Mouse (Mus musculus) frontal cortex, postnatal 36 days (tissue): Measurements from ENCODE around the gene Hsd17b13.
A peak's percentile ranks its signal among the peaks of the same experiment; 100 is the strongest.

ENCODE experiments used
- DNase-seq, 2 experiments: peaks; one replicate each; pipeline ENCODE4 v3.0.0; 2022; ENCODE audit warnings: low spot score in 2 of 2

Gene Hsd17b13

DNA sequence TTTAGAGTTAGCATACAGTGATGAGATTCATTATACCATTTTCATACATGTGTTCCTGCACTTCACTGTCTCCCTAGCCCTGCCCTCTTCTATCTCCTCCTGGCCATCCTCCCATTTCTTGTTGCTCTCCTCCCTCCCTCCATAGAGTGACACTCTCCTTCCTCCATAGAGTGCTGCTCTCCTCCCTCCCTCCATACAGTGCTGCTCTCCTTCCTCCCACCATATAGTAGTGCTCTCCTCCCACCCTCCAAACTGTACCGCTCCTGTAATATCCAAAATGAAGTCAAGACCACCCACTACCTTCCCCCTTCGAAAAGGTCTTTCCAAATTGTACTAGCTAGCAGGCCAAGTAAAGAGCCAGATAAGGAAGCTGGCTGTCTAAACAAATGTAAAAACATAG is 53.5 kb downstream of the Hsd17b13 start:
- no peak for DNase-seq

DNA sequence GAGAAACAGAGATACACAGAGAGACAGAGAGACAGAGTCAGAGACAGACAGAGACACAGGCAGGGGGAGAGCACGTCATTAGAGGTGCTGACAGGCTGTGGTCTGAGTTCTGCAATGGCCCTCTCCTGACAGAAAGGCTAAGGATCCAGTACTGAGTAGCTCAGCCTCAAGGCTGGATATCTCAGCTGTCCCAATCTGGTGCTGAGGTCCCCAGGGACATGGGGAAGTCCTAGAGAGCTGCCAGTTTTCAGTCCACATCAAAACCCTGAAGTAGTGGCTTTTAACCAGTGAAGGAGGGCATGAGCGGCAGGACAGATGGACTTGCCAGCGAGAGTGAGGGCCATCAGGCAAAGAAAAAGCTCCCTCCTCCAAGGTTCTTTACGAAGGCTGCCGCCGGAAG is 54.1 kb downstream of the Hsd17b13 start:
- no peak for DNase-seq

DNA sequence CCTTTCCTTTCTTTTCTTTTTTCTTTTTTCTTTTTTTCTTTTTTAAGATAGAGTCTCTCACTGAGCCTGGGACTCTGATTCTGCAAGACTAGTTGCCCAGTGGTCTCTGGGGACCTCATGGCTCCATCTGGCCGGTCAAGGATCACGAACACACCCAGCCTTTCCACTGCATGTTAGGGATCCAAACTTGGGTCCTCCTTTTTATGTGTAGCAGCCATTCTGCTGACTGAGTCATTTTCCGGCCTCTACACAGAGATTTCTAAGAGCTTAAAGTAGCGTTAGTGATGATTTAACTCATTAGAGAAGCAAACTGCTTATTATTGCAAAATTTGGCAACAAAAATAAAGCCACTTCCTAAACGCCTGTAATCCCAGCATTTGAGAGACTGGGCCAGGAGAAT is 54.8 kb downstream of the Hsd17b13 start:
- DNase-seq, result no peak

DNA sequence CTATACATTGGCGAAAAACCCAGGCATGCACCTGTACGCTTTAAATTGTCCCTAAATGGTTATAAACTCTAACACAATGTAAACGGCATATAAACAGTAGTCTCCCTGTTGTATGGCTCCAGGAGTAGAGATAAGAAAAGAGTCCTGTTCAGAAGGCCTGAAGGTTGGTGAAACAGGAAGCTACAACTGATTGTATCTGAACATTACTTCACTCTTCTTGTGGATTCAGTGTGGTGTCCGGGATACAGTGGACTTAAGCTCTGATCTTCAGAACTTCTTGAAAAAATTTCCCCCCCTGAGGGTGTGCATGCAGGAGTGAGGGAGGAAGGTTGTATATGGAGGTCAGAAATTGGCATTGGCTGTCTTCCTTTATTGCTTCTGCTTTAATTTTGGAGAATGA is 57.7 kb downstream of the Hsd17b13 start:
- no peak for DNase-seq

DNA sequence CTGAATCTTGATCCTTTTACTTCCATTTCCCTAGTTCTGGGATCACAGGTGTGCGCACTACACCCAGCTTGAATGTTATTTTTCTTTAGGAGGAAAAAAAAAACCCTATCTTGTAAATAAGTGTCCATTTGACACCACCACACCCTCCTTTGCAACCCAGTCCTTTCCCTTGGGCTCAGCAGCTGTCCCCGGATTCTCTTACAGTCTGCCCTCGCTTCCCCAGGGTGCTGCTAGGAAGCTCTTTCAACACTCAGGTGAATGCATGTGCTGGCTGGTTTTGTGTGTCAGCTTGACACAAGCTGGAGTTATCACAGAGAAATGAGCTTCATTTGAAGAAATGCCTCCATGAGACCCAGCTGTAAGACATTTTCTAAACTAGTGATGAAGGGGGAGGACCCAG is 59.0 kb downstream of the Hsd17b13 start:
- no peak for DNase-seq

DNA sequence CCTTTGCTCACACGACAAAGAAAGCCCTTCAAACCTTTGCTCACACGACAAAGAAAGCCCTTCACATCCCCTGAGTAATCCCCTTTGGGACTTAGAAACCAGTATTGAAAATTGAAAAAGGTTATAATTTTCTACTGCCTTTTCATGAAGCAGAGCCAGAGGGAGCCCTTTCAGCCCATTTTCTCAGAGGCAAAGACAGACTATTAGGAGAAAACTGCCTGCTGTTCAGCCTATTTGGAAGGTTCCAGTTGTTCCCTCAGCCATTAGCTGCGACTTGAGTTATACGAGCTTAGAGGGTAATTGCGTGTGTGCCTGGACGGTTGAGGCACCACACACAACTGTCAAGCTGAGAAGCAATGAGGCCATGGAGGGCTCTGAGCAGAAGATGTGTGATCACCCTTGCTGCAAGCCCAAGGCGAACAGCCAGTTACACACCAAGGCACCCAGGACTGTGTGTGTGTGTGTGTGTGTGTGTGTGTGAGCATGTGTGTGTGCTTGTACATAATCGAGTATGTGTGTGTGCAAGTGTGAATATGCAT is 59.8 kb downstream of the Hsd17b13 start:
- no peak for DNase-seq

DNA sequence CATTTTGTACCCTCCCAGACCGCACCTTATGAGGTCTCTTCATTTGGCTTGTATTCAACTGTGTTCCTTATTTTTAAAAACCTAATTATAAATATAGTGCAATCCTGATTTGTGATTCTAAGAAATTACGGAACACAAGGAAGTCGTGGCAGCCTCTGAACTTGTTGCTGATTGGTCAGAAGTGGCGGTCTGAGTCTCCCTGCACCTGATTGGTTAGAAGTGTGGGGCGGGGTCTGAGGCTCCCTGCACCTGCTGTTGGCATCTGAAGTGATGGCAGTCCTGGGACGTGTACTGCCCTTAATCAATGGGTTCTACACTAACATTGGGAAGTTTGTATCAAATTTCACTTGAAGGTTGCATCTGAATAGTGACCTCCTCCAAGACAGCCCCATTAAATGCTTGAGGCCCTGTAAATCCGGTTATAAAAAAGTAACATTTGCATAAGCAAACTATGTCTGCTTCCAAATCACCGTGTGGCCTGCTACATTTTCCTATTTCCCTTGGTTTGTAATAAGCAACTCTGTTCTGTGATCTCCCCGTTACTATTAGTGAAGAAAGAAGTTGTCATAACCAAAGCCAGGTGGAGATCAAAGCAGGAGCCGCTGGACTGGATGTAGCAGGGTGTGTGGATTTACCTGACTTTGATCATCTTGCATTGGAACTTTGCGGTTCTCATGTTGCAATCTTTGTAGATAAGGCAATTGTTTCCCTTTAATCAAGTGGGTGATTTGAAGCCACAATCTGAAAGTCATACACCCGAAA is 60.4 kb downstream of the Hsd17b13 start:
- no peak for DNase-seq

DNA sequence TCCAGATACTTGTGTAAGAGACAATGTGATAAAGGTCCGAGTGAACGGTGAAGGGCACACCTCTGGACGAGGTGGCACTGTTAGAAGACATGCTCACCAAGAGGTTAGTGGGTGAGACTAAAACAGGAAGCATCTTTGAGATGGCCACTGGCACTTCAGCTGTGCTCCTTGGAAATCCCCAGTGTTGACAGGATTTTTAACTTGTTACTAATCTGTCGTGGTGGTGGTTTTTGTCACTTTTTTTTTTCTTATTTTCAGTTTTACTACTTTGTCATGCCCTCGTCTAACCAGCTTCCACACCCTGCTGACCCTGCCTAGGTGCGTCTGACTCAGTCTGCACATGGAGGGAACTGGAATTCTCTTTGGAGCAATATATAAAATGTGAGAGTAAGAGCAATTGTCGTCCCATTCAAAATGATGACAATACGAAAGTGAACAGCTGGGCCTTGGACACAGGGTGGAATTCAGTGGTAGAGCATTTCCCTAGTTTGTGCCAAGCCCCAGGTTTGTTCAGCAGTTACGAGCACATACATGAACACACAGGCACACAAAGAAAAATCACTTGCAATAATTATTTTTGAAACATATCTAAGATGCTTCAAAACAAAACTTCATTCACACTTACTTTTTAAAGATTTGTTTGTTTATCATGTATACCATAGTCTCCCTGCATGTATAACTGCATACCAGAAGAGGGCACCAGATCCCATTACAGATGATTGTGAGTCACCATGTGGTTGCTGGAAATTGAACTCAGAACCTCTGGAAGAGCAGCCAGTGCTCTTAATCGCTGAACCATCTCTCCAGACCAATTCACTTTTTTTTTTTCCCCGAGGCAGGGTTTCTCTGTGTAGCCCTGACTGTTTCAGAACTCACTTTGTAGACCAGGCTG is 62.6 kb downstream of the Hsd17b13 start:
- DNase-seq, result no peak

DNA sequence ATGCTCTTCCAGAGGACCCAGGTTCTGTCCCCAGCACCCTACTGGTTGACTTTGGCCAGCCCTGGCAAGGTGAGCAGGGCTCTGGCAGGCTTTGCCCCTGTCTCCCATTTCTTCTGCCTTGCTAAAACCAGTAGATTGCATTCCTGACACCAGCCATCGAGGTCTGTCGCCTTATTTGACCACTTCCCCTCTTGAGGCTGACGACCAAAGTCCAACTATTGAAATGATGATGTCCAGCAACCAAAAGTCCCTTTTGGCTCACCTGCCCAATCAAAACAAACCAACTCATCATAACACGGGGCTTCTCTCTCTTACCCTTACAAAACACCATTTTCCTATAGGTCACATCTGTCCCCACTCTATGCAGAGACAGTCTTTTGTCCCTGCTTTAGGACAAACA is 64.1 kb downstream of the Hsd17b13 start:
- no peak for DNase-seq

DNA sequence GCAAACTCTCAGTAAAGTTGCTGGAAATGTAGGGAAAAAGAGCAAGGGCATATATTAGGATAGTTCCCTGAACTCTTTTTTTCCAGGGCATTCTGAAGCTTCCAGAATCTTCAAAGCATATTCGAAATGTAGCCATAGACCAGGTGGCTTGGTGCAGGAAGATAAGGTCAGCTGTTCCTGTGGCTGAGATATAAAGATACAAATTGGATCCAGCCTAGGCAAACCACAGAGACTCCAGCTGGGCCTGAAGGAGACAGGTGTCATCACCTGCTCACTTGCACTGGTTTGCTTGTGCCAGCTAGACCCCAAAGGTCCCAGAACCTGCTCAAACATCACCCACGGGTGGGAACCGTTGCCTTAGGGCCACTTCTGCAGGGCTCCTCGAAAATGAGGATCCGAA is 65.7 kb downstream of the Hsd17b13 start:
- DNase-seq, result no peak

DNA sequence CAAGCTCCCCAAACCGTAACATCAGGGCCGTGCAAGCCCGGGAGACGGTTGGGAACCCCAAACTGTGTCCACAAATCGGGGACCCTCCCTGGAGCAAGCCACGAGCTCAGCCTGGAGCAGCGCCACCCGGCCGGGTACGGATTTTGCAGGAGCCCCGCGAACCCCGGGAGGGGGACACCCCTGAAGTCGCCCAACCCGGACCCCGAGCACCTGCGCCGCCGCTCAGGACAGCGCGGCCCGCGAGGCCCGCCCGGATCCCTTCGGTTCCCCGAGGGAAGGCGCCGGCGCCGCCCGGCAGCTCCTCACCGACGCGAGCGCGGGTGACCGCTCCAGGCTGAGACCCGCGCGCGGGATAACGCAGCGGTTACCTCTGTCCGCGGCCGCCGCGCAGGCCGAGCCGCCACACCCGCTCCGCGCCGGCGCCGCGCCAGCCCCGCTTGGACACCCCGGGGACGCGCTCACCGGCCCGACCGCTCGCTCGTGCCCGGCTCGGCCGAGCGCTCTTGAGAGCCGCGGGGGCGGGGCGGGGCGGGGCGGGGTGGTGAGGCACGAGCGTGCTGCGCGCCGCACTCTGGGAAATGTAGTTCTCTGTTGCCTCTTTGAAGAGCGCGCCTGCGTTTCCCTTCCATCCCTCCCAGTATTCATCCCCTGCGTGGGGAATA is 66.3 kb downstream of the Hsd17b13 start, which contains the start of gene Klhl8:
Gene Klhl8 (minus strand): TSS at position 512 of the 662 bp plus-strand sequence.
- peak; percentile 68 to 86 for DNase-seq

DNA sequence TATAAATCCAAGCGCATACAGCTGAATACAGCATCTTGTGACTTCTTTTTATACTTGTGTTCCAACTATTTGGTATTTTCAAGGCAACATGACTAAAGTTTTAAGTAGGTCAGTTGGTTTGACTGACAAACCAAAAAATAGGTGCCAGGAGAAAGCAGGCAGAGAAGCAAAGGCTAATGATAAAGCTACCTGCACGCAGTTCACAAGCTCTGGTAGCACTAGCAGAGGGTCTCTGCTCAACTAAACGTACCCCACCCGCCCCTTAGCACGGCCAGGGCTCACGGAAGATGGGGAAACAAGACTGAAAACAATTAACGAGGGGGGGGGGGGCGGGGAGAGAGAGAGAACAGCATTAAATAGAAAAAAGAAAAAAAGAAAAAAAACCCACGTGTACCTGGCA is 67.1 kb downstream of the Hsd17b13 start:
- DNase-seq, result no peak

DNA sequence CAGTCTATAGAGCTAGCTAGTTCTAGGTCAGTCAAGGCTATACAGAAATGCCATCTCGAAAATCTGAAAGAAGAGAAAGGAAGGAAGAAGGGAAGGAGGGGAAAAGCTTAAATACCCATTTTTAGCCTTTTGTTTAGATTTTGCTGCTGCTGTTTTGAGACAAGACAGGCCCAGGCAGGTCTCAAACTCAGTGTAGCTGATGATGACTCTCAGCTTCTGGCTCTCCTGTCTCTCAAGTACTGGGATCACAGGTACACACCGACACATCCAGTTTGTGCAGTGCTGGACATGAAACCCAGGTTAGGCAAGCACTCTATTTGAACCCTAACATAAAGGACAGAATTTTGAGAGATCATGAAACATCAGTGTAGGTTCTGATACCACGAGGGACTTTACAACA is 67.7 kb downstream of the Hsd17b13 start:
- no peak for DNase-seq

DNA sequence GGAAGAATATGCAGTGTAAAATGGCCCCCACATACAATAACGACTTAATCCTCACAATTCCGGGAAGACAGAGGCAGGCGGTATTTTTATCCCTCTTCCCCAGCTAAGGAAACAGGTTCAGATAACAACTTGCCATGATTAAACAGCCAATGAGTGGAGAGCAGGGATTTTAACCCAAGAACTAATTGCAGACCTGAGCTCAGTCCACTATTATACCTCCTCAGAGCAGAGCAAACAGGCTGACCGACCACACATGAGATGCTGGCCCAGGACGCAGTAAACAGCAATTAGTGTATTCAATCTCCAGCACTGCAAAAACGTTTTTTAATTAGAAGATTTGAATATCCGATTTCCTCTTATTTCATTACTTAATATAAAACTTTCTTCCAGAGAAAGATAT is 68.4 kb downstream of the Hsd17b13 start:
- no peak for DNase-seq

DNA sequence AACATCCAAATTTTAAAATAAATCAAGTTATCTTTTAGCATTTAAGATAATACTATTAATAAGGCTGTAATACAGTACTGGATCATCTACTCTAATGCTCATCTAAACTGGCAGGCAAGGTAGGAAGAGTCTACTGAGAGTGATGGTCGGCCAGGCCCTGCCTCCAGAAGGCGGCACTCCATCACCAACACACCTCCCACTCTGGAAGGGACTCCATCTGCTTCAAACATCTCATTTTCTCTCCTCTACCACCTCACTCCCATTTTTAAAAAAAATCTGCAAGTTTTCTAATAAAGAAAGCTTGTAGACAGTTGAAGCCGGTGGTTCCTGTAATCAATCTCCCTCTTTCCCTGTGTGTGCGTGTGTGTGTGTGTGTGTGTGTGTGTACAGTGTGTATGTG is 69.4 kb downstream of the Hsd17b13 start:
- peak; percentile 28 to 70 for DNase-seq

DNA sequence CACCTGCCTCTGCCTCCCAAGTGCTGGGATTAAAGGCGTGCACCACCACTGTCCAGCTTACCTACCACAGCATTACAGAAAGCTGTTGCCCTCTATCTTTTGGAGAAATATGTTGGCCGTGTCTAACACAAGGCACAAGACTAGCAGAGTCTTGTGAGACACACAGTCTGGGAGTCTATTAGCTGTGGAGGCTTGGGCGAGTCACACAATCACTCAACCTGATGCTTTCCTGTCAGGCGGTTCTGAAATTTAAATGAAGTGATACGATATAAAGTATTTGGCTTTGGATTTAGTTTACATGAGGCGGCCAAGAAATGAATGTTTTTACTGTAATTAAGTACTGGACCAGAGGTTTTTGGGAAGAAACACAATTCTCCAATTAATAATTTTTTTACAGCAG is 71.0 kb downstream of the Hsd17b13 start:
- no peak for DNase-seq
